Mouse (Mus musculus) cerebellum, adult 8-10 months (tissue): ENCODE measurements around the gene Ip6k1.
A peak's percentile ranks its signal among the peaks of the same experiment; 100 is the strongest.

ENCODE experiments used
- DNase-seq: peaks from one replicate; pipeline ENCODE4 v3.0.0; 2022

Ip6k1 gene

GRCm38 (mm10) chr9:108001922-108002770 lies at the start of gene Ip6k1:
Ip6k1 (plus strand) TSS chr9:108002501.
- peak; percentile 100 for DNase-seq

GRCm38 (mm10) chr9:107955613-107956289 lies 46.5 kb upstream of the Ip6k1 start:
- DNase-seq: no peak

- DNase-seq: no peak
Measured at GRCm38 (mm10) chr9:107957141-107957540, 45.2 kb upstream of the Ip6k1 start.

GRCm38 (mm10) chr9:107959896-107960295 lies 42.4 kb upstream of the Ip6k1 start:
- no peak for DNase-seq

- no peak for DNase-seq
Measured at GRCm38 (mm10) chr9:107960928-107961327, 41.4 kb upstream of the Ip6k1 start.

GRCm38 (mm10) chr9:107961351-107961762 lies 40.9 kb upstream of the Ip6k1 start:
- DNase-seq: no peak

GRCm38 (mm10) chr9:107961881-107962280 lies 40.4 kb upstream of the Ip6k1 start:
- DNase-seq: no peak

GRCm38 (mm10) chr9:107962916-107963315 lies 39.4 kb upstream of the Ip6k1 start:
- no peak for DNase-seq

GRCm38 (mm10) chr9:107963700-107964099 lies 38.6 kb upstream of the Ip6k1 start:
- peak; percentile 77 for DNase-seq

- DNase-seq: no peak
Measured at GRCm38 (mm10) chr9:107964681-107965080, 37.6 kb upstream of the Ip6k1 start.

- no peak for DNase-seq
Measured at GRCm38 (mm10) chr9:107966676-107967075, 35.6 kb upstream of the Ip6k1 start.

GRCm38 (mm10) chr9:107967437-107967836 lies 34.9 kb upstream of the Ip6k1 start:
- DNase-seq: no peak

GRCm38 (mm10) chr9:107968531-107968930 lies 33.8 kb upstream of the Ip6k1 start:
- no peak for DNase-seq

GRCm38 (mm10) chr9:107970311-107970710 lies 32.0 kb upstream of the Ip6k1 start:
- DNase-seq: no peak

GRCm38 (mm10) chr9:107971690-107972541 lies 30.4 kb upstream of the Ip6k1 start:
- DNase-seq: no peak

- no peak for DNase-seq
Measured at GRCm38 (mm10) chr9:107974491-107975171, 27.7 kb upstream of the Ip6k1 start.

GRCm38 (mm10) chr9:107975399-107976386 lies 26.6 kb upstream of the Ip6k1 start, which contains the start of gene Uba7:
Uba7 (plus strand) TSS chr9:107975505.
- no peak for DNase-seq

GRCm38 (mm10) chr9:107978815-107979214 lies 23.5 kb upstream of the Ip6k1 start:
- no peak for DNase-seq

- no peak for DNase-seq
Measured at GRCm38 (mm10) chr9:107981684-107982605, 20.4 kb upstream of the Ip6k1 start.
